Mouse (Mus musculus) stomach, postnatal 0 days (tissue): Measurements from ENCODE around the gene Rnf34.

Experiments
- CTCF ChIP-seq: IDR thresholded peaks from 2 replicates; pipeline ENCODE4 v1.5.1; 2016; ENCODE audit warnings: antibody characterized with exemption, low read depth, mild to moderate bottlenecking, moderate library complexity
- EP300 ChIP-seq: optimal IDR thresholded peaks from 2 replicates; pipeline ENCODE3; 2016; ENCODE audit warnings: antibody characterized with exemption

DNA sequence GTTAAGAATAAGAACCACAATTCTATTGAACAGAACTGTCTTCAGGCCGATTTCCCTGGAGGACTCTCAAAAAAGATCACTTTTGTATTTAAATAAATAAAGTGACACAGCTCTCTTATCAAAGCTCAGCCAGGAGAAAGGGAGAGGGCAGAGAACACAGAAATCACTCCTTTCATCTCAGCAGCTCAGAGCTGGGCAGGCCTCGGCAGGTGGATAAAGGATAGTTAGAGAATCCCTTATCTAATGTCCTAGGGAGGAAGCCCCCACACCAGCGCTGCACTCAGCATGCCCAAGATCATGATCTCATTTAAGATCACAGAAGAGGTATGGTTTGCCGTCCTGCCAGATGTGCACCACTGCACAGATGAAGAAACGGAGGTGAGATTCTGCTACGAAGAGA is 52.4 kb downstream of the Rnf34 start:
- TF ChIP-seq CTCF (no peak), EP300 (no peak)
